Mouse (Mus musculus): ENCODE measurements around the gene Ppp1r9a. TPM values are rescaled to one million over a fixed set of nuclear protein-coding genes. Genes with fewer than 3 reads are reported as not detected.
"Not testable (repeated sequence)": the region's sequence is repeated elsewhere in the genome, so short reads cannot be mapped to it uniquely, and the experiment has no call there.

The Ppp1r9a gene
- 31.8 and 49.3 TPM in 2 replicates for polyA plus RNA-seq (2014; fragmentation: Nextera tagmentation; extraction: Ambion mirVana)

- under 1% methylated on average over 47 of the region's 49 CpGs for WGBS
- Histone ChIP-seq H3K4me3 (replicated peaks; ENCODE audit: low read depth, low read length) (peak within 1 kb of the TSS; percentile 55), H3K9ac (replicated peaks; ENCODE audit: low read length) (peak within 1 kb of the TSS; percentile 95), H3K9me3 (ENCODE audit: control insufficient read depth, low read length) (no peaks in the 10 kb centered on the region), H3K36me3 (ENCODE audit: control insufficient read depth, insufficient read depth, low read length) (peaks cover 5% of the 10 kb centered on the region; the same call in 1 of the 2 replicates), H3K4me2 (ENCODE audit: low read length) (peak within 1 kb of the TSS; percentile 73), H3K27ac (replicated peaks; ENCODE audit: low read depth, low read length) (peak within 1 kb of the TSS; percentile 98), H3K27me3 (ENCODE audit: control insufficient read depth, insufficient read depth, low read length) (no peaks in the 10 kb centered on the region), H3K4me1 (ENCODE audit: control insufficient read depth, insufficient read depth, low read length) (peaks cover 14% of the 10 kb centered on the region; the same call in 1 of the 2 replicates)
- DNase-seq (peak; percentile 80), ATAC-seq (ENCODE audit: low FRiP score, low TSS enrichment) (peak; percentile 62)
Observed at GRCm38 (mm10) chr6:4902674-4903324, at the start of gene Ppp1r9a. TSS of gene Ppp1r9a (plus strand) at chr6:4902917.

DNA sequence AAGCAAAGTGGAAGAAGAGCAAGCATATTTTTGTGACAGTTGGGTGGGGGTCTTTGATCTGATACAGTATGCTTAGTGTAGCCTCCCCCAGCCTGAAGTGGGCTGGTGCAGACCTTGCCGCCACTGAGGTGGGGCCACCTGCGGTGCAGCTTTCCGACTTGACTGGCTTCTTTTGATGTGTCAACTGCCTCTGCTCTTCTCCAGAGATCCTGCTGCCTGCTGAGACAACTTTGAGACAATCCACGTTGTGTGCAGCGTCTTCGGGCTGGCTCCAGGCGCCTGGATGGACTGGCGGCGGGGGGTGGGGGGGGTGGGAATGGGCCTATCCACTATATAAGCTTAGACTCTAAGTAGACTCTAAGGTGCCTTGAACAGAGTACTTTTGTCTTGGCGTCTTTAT is 47.5 kb upstream of the Ppp1r9a start:
- 50% methylated on average over 10 of the region's 10 CpGs for WGBS
- Histone ChIP-seq H3K4me2 (ENCODE audit: low read length) (no peak overlapping the region), H3K36me3 (ENCODE audit: control insufficient read depth, insufficient read depth, low read length) (no peaks in the 10 kb centered on the region), H3K4me3 (replicated peaks; ENCODE audit: low read depth, low read length) (no peak overlapping the region), H3K9me3 (ENCODE audit: control insufficient read depth, low read length) (0 out of 2 replicates have a peak, but pooled peaks cover 3% of the 10 kb centered on the region), H3K27ac (replicated peaks; ENCODE audit: low read depth, low read length) (no peak overlapping the region), H3K4me1 (ENCODE audit: control insufficient read depth, insufficient read depth, low read length) (no peaks in the 10 kb centered on the region), H3K9ac (replicated peaks; ENCODE audit: low read length) (no peak overlapping the region), H3K27me3 (ENCODE audit: control insufficient read depth, insufficient read depth, low read length) (no peaks in the 10 kb centered on the region)
- ATAC-seq (ENCODE audit: low FRiP score, low TSS enrichment) (no peak), DNase-seq (no peak)

DNA sequence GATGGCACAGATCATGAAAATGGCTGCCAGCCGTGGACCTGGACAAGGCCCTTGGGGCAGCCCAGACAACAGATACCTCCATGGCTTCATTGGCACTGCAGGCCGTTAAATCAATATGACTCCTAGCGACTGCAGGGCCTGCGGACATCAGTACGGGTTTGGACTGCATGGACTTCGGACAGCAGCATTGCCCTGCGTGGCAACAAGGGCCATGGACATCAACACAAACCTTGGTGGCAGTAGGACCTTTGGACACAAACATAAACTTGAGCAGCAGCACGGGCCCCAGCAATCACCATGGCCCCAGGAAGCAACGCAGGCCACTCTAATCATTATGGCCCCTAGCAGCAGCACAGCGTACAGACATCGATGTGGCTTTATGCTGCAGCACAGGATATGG is 45.8 kb upstream of the Ppp1r9a start:
- DNase-seq, result no peak
- H3K4me3 ChIP-seq (replicated peaks; ENCODE audit: low read depth, low read length), result no peak overlapping the region
- 94% methylated on average over 11 of the region's 11 CpGs for WGBS
- H3K9me3 ChIP-seq (ENCODE audit: control insufficient read depth, low read length), result 0 out of 2 replicates have a peak, but pooled peaks cover 3% of the 10 kb centered on the region
- H3K27ac ChIP-seq (replicated peaks; ENCODE audit: low read depth, low read length), result no peak overlapping the region
- no peaks in the 10 kb centered on the region for H3K4me1 ChIP-seq (ENCODE audit: control insufficient read depth, insufficient read depth, low read length)
- ATAC-seq (ENCODE audit: low FRiP score, low TSS enrichment), result no peak
- no peaks in the 10 kb centered on the region for H3K36me3 ChIP-seq (ENCODE audit: control insufficient read depth, insufficient read depth, low read length)
- no peak overlapping the region for H3K9ac ChIP-seq (replicated peaks; ENCODE audit: low read length)
- H3K27me3 ChIP-seq (ENCODE audit: control insufficient read depth, insufficient read depth, low read length), result no peaks in the 10 kb centered on the region
- H3K4me2 ChIP-seq (ENCODE audit: low read length), result no peak overlapping the region

DNA sequence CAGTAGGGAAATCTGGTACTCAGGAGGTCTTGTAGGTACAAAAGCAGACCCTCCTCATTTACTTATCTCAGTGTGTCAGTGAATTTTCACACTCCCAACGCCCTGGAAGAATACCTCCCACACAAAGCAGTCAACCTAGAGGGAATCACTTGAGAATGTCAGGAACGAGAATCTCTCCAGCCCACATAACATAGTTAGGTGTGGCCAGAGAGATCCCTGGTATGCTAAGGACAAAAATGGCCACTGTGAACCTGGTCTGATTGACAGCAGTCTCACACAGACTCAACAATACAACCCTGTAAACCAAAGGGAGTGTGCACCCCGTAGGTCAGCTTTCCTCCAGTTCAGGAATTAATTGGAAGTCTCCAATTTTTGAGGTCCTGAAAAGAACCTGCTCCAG is 18.4 kb upstream of the Ppp1r9a start:
- no peak for DNase-seq
- H3K9ac ChIP-seq (replicated peaks; ENCODE audit: low read length), result no peak overlapping the region
- H3K36me3 ChIP-seq (ENCODE audit: control insufficient read depth, insufficient read depth, low read length), result no peaks in the 10 kb centered on the region
- no peak overlapping the region for H3K27ac ChIP-seq (replicated peaks; ENCODE audit: low read depth, low read length)
- H3K27me3 ChIP-seq (ENCODE audit: control insufficient read depth, insufficient read depth, low read length), result no peaks in the 10 kb centered on the region
- H3K9me3 ChIP-seq (ENCODE audit: control insufficient read depth, low read length), result no peaks in the 10 kb centered on the region
- H3K4me1 ChIP-seq (ENCODE audit: control insufficient read depth, insufficient read depth, low read length), result no peaks in the 10 kb centered on the region
- ATAC-seq (ENCODE audit: low FRiP score, low TSS enrichment), result no peak
- 67% methylated on average over 3 of the region's 3 CpGs for WGBS
- no peak overlapping the region for H3K4me3 ChIP-seq (replicated peaks; ENCODE audit: low read depth, low read length)
- no peak overlapping the region for H3K4me2 ChIP-seq (ENCODE audit: low read length)

DNA sequence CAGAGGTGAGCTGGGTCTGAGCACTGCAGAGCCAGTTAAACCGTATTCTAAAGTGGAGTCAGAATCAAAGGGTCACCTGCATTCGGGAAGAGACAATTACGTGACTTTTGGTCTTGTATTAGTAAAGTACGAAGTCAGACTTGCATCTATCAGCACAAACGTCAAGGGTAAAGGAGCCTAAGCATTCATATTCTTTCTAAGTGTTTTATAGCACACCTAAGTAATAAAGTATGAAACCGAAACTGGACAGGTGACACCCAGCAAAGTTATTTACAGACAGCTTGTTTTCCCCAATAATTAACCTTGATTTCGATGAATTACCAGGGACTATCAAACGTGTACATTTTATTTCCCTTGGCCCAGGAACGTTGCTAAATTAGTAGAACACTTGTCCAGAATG is 13.2 kb upstream of the Ppp1r9a start:
- Histone ChIP-seq H3K9me3 (ENCODE audit: control insufficient read depth, low read length) (no peaks in the 10 kb centered on the region), H3K9ac (replicated peaks; ENCODE audit: low read length) (no peak overlapping the region), H3K4me1 (ENCODE audit: control insufficient read depth, insufficient read depth, low read length) (no peaks in the 10 kb centered on the region), H3K4me2 (ENCODE audit: low read length) (no peak overlapping the region), H3K27ac (replicated peaks; ENCODE audit: low read depth, low read length) (no peak overlapping the region), H3K36me3 (ENCODE audit: control insufficient read depth, insufficient read depth, low read length) (no peaks in the 10 kb centered on the region), H3K4me3 (replicated peaks; ENCODE audit: low read depth, low read length) (no peak overlapping the region), H3K27me3 (ENCODE audit: control insufficient read depth, insufficient read depth, low read length) (no peaks in the 10 kb centered on the region)
- WGBS, result 86% methylated on average over 9 of the region's 9 CpGs
- ATAC-seq (ENCODE audit: low FRiP score, low TSS enrichment) (no peak), DNase-seq (no peak)

- Histone ChIP-seq H3K27me3 (ENCODE audit: control insufficient read depth, insufficient read depth, low read length) (no peaks in the 10 kb centered on the region), H3K4me3 (replicated peaks; ENCODE audit: low read depth, low read length) (no peak overlapping the region), H3K9ac (replicated peaks; ENCODE audit: low read length) (no peak overlapping the region), H3K9me3 (ENCODE audit: control insufficient read depth, low read length) (no peaks in the 10 kb centered on the region), H3K4me1 (ENCODE audit: control insufficient read depth, insufficient read depth, low read length) (no peaks in the 10 kb centered on the region), H3K36me3 (ENCODE audit: control insufficient read depth, insufficient read depth, low read length) (no peaks in the 10 kb centered on the region), H3K27ac (replicated peaks; ENCODE audit: low read depth, low read length) (no peak overlapping the region), H3K4me2 (ENCODE audit: low read length) (no peak overlapping the region)
- DNase-seq (no peak), ATAC-seq (ENCODE audit: low FRiP score, low TSS enrichment) (no peak)
- 54% methylated on average over 11 of the region's 11 CpGs for WGBS
Observed at GRCm38 (mm10) chr6:4892417-4892816, 10.3 kb upstream of the Ppp1r9a start.

GRCm38 (mm10) chr6:4893312-4893711 is 9.4 kb upstream of the Ppp1r9a start:
- DNase-seq; ATAC-seq (ENCODE audit: low FRiP score, low TSS enrichment); H3K36me3 ChIP-seq (ENCODE audit: control insufficient read depth, insufficient read depth, low read length); H3K9ac ChIP-seq (replicated peaks; ENCODE audit: low read length); H3K4me1 ChIP-seq (ENCODE audit: control insufficient read depth, insufficient read depth, low read length); H3K4me2 ChIP-seq (ENCODE audit: low read length); H3K4me3 ChIP-seq (replicated peaks; ENCODE audit: low read depth, low read length); H3K27me3 ChIP-seq (ENCODE audit: control insufficient read depth, insufficient read depth, low read length); H3K27ac ChIP-seq (replicated peaks; ENCODE audit: low read depth, low read length); H3K9me3 ChIP-seq (ENCODE audit: control insufficient read depth, low read length): not testable (repeated sequence)
- 80% methylated on average over 12 of the region's 12 CpGs for WGBS

DNA sequence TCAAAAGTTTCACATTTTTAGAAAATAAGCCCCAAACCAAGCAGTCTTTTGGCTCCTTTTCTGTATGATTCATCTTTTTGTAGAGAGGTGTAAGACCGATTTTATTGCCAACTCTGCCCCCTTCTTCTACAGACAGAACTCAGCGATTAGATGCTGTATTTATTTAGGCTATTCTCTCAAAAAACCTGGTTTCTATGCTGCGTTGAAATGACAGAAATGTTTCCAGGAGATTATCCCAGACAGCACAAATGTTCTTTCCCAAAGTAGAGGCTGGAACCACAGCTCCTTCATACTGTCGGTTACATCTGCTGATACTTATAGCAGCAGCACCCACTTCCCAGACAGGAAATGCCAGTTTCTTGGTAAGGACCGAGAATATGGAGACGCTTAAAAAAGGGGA is 2.8 kb upstream of the Ppp1r9a start:
- ATAC-seq (ENCODE audit: low FRiP score, low TSS enrichment) (no peak), DNase-seq (no peak)
- peaks cover 6% of the 10 kb centered on the region; the same call in 1 of the 2 replicates for H3K4me1 ChIP-seq (ENCODE audit: control insufficient read depth, insufficient read depth, low read length)
- 96% methylated on average over 6 of the region's 6 CpGs for WGBS
- H3K4me3 ChIP-seq (replicated peaks; ENCODE audit: low read depth, low read length), result no peak overlapping the region
- no peak overlapping the region for H3K9ac ChIP-seq (replicated peaks; ENCODE audit: low read length)
- no peaks in the 10 kb centered on the region for H3K9me3 ChIP-seq (ENCODE audit: control insufficient read depth, low read length)
- H3K27ac ChIP-seq (replicated peaks; ENCODE audit: low read depth, low read length), result no peak overlapping the region
- no peaks in the 10 kb centered on the region for H3K27me3 ChIP-seq (ENCODE audit: control insufficient read depth, insufficient read depth, low read length)
- no peaks in the 10 kb centered on the region for H3K36me3 ChIP-seq (ENCODE audit: control insufficient read depth, insufficient read depth, low read length)
- no peak overlapping the region for H3K4me2 ChIP-seq (ENCODE audit: low read length)
